Mouse (Mus musculus) midbrain, embryonic 16.5 days (tissue): ENCODE results near the gene Gm43738. TPM values are rescaled to one million over a fixed set of nuclear protein-coding genes. Genes with fewer than 3 reads are reported as not detected.

Source experiments
- ATAC-seq: fragments of 200-750 bp; cut with Nextera tagmentation; 2 replicates; pipeline ENCODE4 v1.8.0; 2017; ENCODE audit warnings: moderate TSS enrichment
- H3K27ac ChIP-seq: fragments of 300-500 bp; sonication (generic); 2 replicates; pipeline ENCODE4 v1.5.1; 2014; ENCODE audit warnings: mild to moderate bottlenecking, low read length, mixed read lengths
- H3K27me3 ChIP-seq: fragments of 300-500 bp; sonication (generic); 2 replicates; pipeline ENCODE4 v1.6.1; 2014; ENCODE audit warnings: low read depth, low read length, mixed read lengths; ENCODE audit not compliant: control insufficient read depth, insufficient read depth
- H3K36me3 ChIP-seq: fragments of 300-500 bp; sonication (generic); 2 replicates; pipeline ENCODE4 v1.6.1; 2014; ENCODE audit warnings: mild to moderate bottlenecking, low read length, moderate library complexity, mixed read lengths; ENCODE audit not compliant: control insufficient read depth, insufficient read depth
- H3K4me1 ChIP-seq: fragments of 300-500 bp; sonication (generic); 2 replicates; pipeline ENCODE4 v1.6.1; 2014; ENCODE audit warnings: mild to moderate bottlenecking, low read length, mixed read lengths; ENCODE audit not compliant: control insufficient read depth, insufficient read depth
- H3K4me2 ChIP-seq: fragments of 300-500 bp; sonication (generic); 2 replicates; pipeline ENCODE4 v1.6.1; 2014; ENCODE audit warnings: mild to moderate bottlenecking, low read length, mixed read lengths
- H3K4me3 ChIP-seq: fragments of 300-500 bp; sonication (generic); 2 replicates; pipeline ENCODE4 v1.5.1; 2014; ENCODE audit warnings: low read depth, mild to moderate bottlenecking, low read length, moderate library complexity, mixed read lengths
- H3K9ac ChIP-seq: fragments of 300-500 bp; sonication (generic); 2 replicates; pipeline ENCODE4 v1.6.1; 2014; ENCODE audit warnings: low read depth, low read length, mixed read lengths
- H3K9me3 ChIP-seq: fragments of 300-500 bp; sonication (generic); replicated peaks from 2 replicates; pipeline ENCODE4 v1.6.1; 2014; ENCODE audit warnings: mild to moderate bottlenecking, low read length, mixed read lengths; ENCODE audit not compliant: control insufficient read depth, poor library complexity, severe bottlenecking
- WGBS: fragments of 180-500 bp; shearing (Covaris S2); extraction: QIAGEN DNeasy Blood & Tissue Kit; methylation state at CpG from one replicate; pipeline ENCODE4 v1.1.7; 2014; 5-methylcytosine and 5-hydroxymethylcytosine counted together
- polyA plus RNA-seq: library from polyadenylated mRNA; unstranded; fragments of >200 nt; fragmentation: Nextera tagmentation; extraction: Ambion mirVana; gene quantifications from 2 replicates; pipeline ENCODE4 v1.2.1, GENCODE M21; 2015

Gene Gm43738
- polyA plus RNA-seq, 1 experiment from 2014 or later: not detected

DNA sequence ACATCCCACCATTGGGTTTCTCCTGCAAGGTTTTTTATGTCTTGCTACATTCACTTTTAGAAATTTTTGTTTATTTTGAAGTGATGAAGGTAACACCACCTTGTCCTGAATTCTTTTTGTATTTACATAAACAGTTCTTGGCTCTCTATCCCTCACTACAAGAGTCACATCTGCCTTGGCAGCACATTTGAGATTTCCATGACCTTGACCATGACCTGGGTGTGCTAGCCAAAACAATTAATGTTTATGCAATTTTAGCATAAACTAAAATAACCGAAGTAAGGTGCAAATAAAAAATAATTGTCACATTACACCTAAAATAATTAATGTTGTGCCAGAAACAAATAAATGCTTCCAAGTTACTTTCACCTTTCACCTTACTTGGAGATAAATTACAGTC, 7.2 kb upstream of the Gm43738 start:
- Histone ChIP-seq H3K36me3 (no peaks in the 10 kb centered on the region), H3K27me3 (no peaks in the 10 kb centered on the region), H3K4me2 (no peak overlapping the region), H3K9ac (no peak overlapping the region), H3K4me3 (no peak overlapping the region), H3K27ac (no peak overlapping the region), H3K9me3 (no peaks in the 10 kb centered on the region), H3K4me1 (no peaks in the 10 kb centered on the region)
- 67% methylated on average over 1 of the region's 1 CpGs for WGBS
- ATAC-seq: no peak

DNA sequence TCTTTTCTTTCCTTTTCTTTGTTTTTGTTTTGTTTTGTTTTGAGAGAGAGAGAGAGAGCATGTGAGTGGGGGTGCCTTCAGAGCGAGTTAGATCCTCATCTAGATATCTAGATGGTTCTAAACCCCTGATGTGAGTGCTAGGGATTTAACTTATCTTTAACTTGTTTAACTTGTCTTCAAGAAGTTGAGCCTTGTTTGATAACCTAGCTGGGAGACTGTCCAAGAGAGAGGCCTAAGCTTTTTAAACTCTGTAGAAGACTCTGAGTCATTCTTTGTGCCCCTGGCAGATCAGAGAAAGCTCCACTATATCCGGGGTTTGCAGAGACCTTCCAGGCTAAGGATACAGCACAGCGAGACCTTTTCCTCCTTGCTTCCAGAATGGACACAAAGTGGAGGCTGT, 6.6 kb upstream of the Gm43738 start:
- Histone ChIP-seq H3K9me3 (no peaks in the 10 kb centered on the region), H3K36me3 (no peaks in the 10 kb centered on the region), H3K4me3 (no peak overlapping the region), H3K4me2 (no peak overlapping the region), H3K27me3 (no peaks in the 10 kb centered on the region), H3K4me1 (peaks cover under 1% of the 10 kb centered on the region; the same call in 1 of the 2 replicates), H3K9ac (no peak overlapping the region), H3K27ac (no peak overlapping the region)
- 76% methylated on average over 3 of the region's 3 CpGs for WGBS
- ATAC-seq: no peak

DNA sequence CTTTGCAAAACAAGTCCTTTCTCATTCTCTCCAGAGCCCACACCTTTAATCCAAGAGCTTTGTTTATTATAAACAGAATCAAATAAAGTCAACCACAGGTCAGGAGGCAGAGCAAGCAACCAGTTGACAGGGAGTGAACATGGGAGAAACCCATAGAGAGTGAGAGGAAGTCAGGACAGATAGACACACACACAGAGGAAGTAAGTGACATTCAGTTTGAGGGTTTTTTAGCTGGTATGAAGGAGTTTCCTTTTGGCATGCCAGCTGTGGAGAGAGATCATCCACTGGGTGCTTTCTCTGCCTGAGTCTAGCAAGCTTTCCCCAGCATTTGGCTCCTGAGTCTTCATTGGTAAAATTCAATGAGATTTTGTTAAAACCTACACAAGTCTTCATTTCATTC, 6.0 kb upstream of the Gm43738 start:
- no peak for ATAC-seq
- no peak overlapping the region for H3K4me2 ChIP-seq
- no peak overlapping the region for H3K27ac ChIP-seq
- peaks cover 2% of the 10 kb centered on the region; the same call in 1 of the 2 replicates for H3K4me1 ChIP-seq
- no peak overlapping the region for H3K4me3 ChIP-seq
- H3K9me3 ChIP-seq: no peaks in the 10 kb centered on the region
- H3K36me3 ChIP-seq: no peaks in the 10 kb centered on the region
- no peak overlapping the region for H3K9ac ChIP-seq
- H3K27me3 ChIP-seq: no peaks in the 10 kb centered on the region

DNA sequence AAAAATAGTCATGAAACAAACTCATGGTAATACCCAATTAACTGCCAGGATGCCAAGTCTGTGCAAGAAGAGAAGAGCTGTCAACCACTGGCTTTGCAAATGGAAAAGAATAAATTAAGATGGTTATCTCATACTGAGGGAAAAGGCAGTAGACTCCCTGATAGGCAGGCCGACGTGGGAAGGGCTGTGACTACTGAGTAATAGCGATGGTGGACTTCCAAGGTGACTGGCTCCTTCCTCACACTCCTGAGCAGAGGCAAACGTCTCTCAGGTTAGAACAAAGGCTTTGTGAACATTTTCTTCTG, 2.3 kb upstream of the Gm43738 start:
- Histone ChIP-seq H3K27ac (no peak overlapping the region), H3K4me2 (no peak overlapping the region), H3K9ac (no peak overlapping the region), H3K4me3 (no peak overlapping the region), H3K36me3 (no peaks in the 10 kb centered on the region), H3K9me3 (no peaks in the 10 kb centered on the region), H3K4me1 (peaks cover 20% of the 10 kb centered on the region), H3K27me3 (no peaks in the 10 kb centered on the region)
- 71% methylated on average over 4 of the region's 4 CpGs for WGBS
- ATAC-seq: no peak

DNA sequence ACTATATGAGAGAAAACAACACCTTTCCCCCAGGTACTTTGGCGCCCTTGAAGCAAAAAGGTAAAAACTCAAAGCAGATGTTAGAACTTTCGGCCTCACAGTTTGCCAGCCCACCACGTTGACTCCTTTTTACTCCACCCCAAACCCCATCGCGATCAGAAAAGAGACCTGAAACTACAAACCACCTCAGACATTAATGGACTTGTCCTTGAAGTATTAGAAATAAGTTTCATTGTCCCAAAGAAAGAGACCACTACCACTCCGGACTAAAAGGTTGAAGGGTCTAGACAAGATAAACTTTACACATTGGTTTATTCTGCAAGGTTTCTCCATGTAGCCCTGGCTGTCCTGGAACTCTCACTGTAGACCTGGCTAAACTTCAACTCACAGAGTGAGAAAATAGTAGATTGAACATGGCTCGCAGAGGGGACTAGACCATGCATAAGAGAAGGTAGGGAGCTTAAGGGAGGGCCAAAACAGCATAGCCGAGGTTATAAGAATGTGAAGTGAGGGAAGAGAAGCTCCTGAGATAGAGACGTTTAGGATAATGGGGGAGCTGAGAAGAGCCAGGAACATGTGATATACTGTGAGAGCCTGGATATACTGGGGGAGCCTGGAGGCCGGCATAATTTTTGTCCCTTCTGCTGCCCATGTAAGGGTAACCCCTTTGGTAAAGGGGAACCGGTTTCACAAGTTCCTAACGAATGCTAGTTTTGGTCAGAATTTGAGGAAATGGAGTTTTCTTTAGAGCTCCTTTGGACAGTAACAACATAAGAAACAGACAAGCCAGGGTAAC, 1.8 kb upstream of the Gm43738 start:
- Histone ChIP-seq H3K27me3 (no peaks in the 10 kb centered on the region), H3K36me3 (no peaks in the 10 kb centered on the region), H3K4me3 (peak overlapping the region; percentile 56), H3K27ac (peak overlapping the region; percentile 83), H3K4me1 (peaks cover 20% of the 10 kb centered on the region), H3K4me2 (peak overlapping the region; percentile 52), H3K9me3 (no peaks in the 10 kb centered on the region), H3K9ac (no peak overlapping the region)
- 65% methylated on average over 12 of the region's 12 CpGs for whole genome bisulfite sequencing
- no peak for ATAC-seq

DNA sequence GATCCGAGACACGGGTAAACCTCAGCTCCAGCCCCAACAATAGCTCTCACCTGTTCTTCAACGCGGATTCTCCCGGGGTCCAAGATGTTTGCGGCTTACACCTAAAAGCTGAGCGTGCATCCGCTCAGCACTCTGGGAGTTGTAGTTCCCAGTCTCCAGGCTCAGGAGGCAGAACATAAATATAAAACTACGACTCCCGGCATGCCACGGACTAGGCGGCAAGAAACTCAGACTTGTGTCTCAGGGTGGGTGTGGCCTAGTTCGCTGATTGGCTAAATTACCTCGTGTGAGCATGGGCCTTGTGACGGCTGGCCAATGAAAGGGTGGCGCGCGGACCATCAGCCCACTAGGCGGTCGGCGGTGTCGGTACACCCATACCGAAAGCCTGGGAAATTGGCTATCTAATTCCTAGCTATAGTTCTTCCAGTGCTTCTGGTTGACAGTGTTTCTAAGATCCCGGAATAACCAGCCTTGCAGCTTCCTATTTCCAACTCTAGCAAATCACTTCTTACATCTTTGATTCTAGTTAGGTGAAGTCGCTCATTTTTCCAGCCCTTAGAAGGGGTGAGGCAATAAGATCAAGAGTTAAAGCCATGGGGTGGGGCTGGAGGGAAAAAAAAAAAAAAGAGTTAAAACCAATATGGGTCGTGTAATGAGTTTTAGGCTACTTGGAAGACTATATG, 1.1 kb upstream of the Gm43738 start, which contains the start of gene Fdps:
Gene Fdps (minus strand): TSS at position 148 of the 683 bp plus-strand sequence.
- no peaks in the 10 kb centered on the region for H3K27me3 ChIP-seq
- peaks cover 20% of the 10 kb centered on the region for H3K4me1 ChIP-seq
- peak within 1 kb of the TSS; percentile 56 for H3K4me3 ChIP-seq
- peak within 1 kb of the TSS; percentile 83 for H3K27ac ChIP-seq
- no peaks in the 10 kb centered on the region for H3K36me3 ChIP-seq
- peak within 1 kb of the TSS; percentile 93 for H3K4me2 ChIP-seq
- ATAC-seq: peak; percentile 99
- no peaks in the 10 kb centered on the region for H3K9me3 ChIP-seq
- H3K9ac ChIP-seq: peak within 1 kb of the TSS; percentile 72
- under 1% methylated on average over 26 of the region's 26 CpGs for WGBS

DNA sequence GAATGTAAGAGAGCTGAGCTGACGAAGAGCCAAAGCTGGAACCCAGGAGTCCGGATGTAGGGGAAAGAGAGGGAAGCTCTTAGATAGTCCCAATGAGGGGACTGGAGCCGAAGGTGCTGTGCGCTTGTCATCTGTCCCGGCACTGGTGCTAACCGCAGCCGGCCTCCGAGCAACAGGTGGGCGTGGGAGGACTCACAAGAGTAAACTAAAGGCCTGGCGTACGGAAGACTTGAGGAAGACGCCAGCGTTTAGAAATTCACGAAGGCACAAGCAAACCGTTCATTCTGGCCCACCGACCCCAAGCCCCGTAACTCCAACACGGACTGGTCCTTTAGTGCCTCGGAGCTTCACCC, 536 bp upstream of the Gm43738 start:
- peaks cover 1% of the 10 kb centered on the region; the same call in 1 of the 2 replicates for H3K36me3 ChIP-seq
- WGBS: under 1% methylated on average over 19 of the region's 19 CpGs
- H3K4me3 ChIP-seq: peak overlapping the region; percentile 56
- no peaks in the 10 kb centered on the region for H3K9me3 ChIP-seq
- peak overlapping the region; percentile 72 for H3K9ac ChIP-seq
- H3K4me1 ChIP-seq: peaks cover 20% of the 10 kb centered on the region
- peak overlapping the region; percentile 82 for H3K27ac ChIP-seq
- no peaks in the 10 kb centered on the region for H3K27me3 ChIP-seq
- peak overlapping the region; percentile 93 for H3K4me2 ChIP-seq
- peak; percentile 38 for ATAC-seq

DNA sequence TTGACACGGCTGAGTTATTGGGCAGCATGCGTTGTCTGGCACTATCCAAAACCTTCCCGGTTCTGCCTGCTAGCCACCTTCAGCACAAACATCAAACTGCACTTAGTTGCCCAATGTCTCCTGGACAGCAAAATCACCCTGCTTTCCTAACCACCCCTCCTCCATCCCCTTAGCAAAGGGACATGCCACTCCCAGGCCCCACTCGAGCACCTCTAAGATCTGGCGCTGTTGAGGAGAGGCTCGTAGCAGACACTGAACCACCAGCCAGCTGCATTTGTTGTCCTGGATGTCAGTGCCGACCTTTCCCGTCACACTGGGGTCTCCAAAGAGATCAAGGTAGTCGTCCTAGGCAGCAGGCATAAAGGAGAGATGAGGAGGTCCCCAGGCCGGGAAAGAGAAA, 6.9 kb downstream of the Gm43738 start:
- H3K9ac ChIP-seq: no peak overlapping the region
- peaks cover 26% of the 10 kb centered on the region for H3K36me3 ChIP-seq
- no peak overlapping the region for H3K27ac ChIP-seq
- H3K4me1 ChIP-seq: peaks cover 18% of the 10 kb centered on the region
- no peak for ATAC-seq
- no peaks in the 10 kb centered on the region for H3K27me3 ChIP-seq
- WGBS: 89% methylated on average over 10 of the region's 10 CpGs
- H3K4me3 ChIP-seq: no peak overlapping the region
- no peaks in the 10 kb centered on the region for H3K9me3 ChIP-seq
- H3K4me2 ChIP-seq: no peak overlapping the region

DNA sequence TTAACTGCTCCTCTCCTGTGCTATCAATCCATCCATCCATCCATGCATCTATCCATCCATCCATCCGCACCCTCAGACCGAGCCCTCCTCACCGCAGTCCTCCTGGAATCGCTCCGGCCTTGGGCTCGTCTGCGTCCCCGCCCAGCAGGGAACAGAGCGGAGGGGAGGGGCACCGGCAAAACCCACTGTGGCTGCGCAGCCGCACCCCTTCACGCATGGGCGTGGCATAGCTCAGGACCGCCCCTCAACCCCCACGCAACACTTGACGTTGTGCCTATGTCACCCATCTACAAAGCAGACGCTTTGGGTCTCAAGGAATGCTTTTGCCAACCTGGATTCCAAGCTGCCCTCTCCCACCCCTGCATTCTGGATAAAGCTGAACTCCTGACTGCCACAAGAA, 7.7 kb downstream of the Gm43738 start, which contains the start of gene Rusc1:
Gene Rusc1 (minus strand): TSS at position 137 of the 400 bp plus-strand sequence.
- H3K4me2 ChIP-seq: peak within 1 kb of the TSS; percentile 97
- H3K9me3 ChIP-seq: no peaks in the 10 kb centered on the region
- peak within 1 kb of the TSS; percentile 82 for H3K4me3 ChIP-seq
- H3K27me3 ChIP-seq: no peaks in the 10 kb centered on the region
- under 1% methylated on average over 18 of the region's 18 CpGs for WGBS
- ATAC-seq: peak; percentile 84
- peak within 1 kb of the TSS; percentile 86 for H3K9ac ChIP-seq
- peaks cover 34% of the 10 kb centered on the region for H3K36me3 ChIP-seq
- H3K4me1 ChIP-seq: peaks cover 19% of the 10 kb centered on the region
- H3K27ac ChIP-seq: peak within 1 kb of the TSS; percentile 74
